Mouse (Mus musculus) MEL (cell line): Measurements from ENCODE around the gene Gm20388. TPM values are rescaled to one million over a fixed set of nuclear protein-coding genes. Genes with fewer than 3 reads are reported as not detected.

ENCODE experiments used
- DNase-seq: peaks from one replicate; pipeline ENCODE4 v3.0.0; 2011; ENCODE audit warnings: low read depth, low spot score
- H3K27ac ChIP-seq: 2 replicates; pipeline ENCODE4 v1.5.1; 2012; ENCODE audit warnings: low read depth, mild to moderate bottlenecking, control low read depth, low read length, moderate library complexity; ENCODE audit not compliant: control insufficient read depth
- H3K27me3 ChIP-seq, 2 experiments: fragments of 150-350 bp in 1 of 2; sonication (generic) in 1 of 2; 2 replicates each; pipeline ENCODE4 v1.6.1; 2012; ENCODE audit warnings: low read length in 2 of 2, mild to moderate bottlenecking in 2 of 2, improper control_type of control experiment in 1 of 2, moderate library complexity in 1 of 2; ENCODE audit not compliant: insufficient read depth in 2 of 2, control insufficient read depth in 1 of 2
- H3K36me3 ChIP-seq, 2 experiments: 2 replicates each; pipeline ENCODE4 v1.6.1; 2012 to 2014; ENCODE audit warnings: low read length in 2 of 2, improper control_type of control experiment in 1 of 2, inconsistent platforms in 1 of 2, mild to moderate bottlenecking in 1 of 2; ENCODE audit not compliant: insufficient read depth in 2 of 2, control insufficient read depth in 1 of 2
- H3K4me1 ChIP-seq, 2 experiments: fragments of 150-350 bp in 1 of 2; sonication (generic) in 1 of 2; 2 replicates each; pipeline ENCODE4 v1.6.1; 2012; ENCODE audit warnings: low read length in 2 of 2, improper control_type of control experiment in 1 of 2, mild to moderate bottlenecking in 1 of 2; ENCODE audit not compliant: insufficient read depth in 2 of 2, control insufficient read depth in 1 of 2
- H3K4me3 ChIP-seq, 2 experiments: fragments of 150-350 bp in 1 of 2; sonication (generic) in 1 of 2; 2 replicates each; pipeline ENCODE4 v1.5.1; 2012; ENCODE audit warnings: low read depth in 2 of 2, low read length in 2 of 2, mild to moderate bottlenecking in 2 of 2, moderate library complexity in 2 of 2, control low read depth in 1 of 2, improper control_type of control experiment in 1 of 2; ENCODE audit not compliant: control insufficient read depth in 1 of 2, insufficient read depth in 1 of 2
- H3K79me2 ChIP-seq: 2 replicates; pipeline ENCODE4 v1.6.1; 2012; ENCODE audit warnings: mild to moderate bottlenecking, low read length, moderate library complexity; ENCODE audit not compliant: control insufficient read depth, poor library complexity, insufficient read depth
- H3K9ac ChIP-seq: 2 replicates; pipeline ENCODE4 v1.6.1; 2012; ENCODE audit warnings: low read depth, mild to moderate bottlenecking, control low read depth, low read length, moderate library complexity; ENCODE audit not compliant: control insufficient read depth, poor library complexity, severe bottlenecking
- H3K9me3 ChIP-seq: fragments of 150-350 bp; sonication (generic); replicated peaks from 2 replicates; pipeline ENCODE4 v1.6.1; 2012; ENCODE audit warnings: mild to moderate bottlenecking, low read length, improper control_type of control experiment, moderate library complexity; ENCODE audit not compliant: insufficient read depth
- CHD2 ChIP-seq: IDR thresholded peaks from 2 replicates; pipeline ENCODE4 v1.6.1; 2011; ENCODE audit warnings: low read length, improper control_type of control experiment
- E2F4 ChIP-seq: IDR thresholded peaks from 2 replicates; pipeline ENCODE4 v1.6.1; 2011; ENCODE audit warnings: low read depth, low read length, improper control_type of control experiment, borderline replicate concordance
- ELF1 ChIP-seq: IDR thresholded peaks from 2 replicates; pipeline ENCODE4 v1.6.1; 2014; ENCODE audit warnings: low read depth, mild to moderate bottlenecking, inconsistent platforms, low read length, improper control_type of control experiment, moderate library complexity
- EP300 ChIP-seq, 2 experiments: IDR thresholded peaks; 2 replicates each; pipeline ENCODE4 v1.6.1; 2011; ENCODE audit warnings: improper control_type of control experiment in 2 of 2, low read length in 2 of 2, low read depth in 1 of 2, mild to moderate bottlenecking in 1 of 2
- ETS1 ChIP-seq: IDR thresholded peaks from 2 replicates; pipeline ENCODE4 v1.6.1; 2012; ENCODE audit warnings: low read depth, mild to moderate bottlenecking, inconsistent platforms, low read length, improper control_type of control experiment, moderate library complexity
- KAT2A ChIP-seq: conservative IDR thresholded peaks from 2 replicates; pipeline ENCODE4 v1.6.1; 2012; ENCODE audit warnings: low read depth, low read length, improper control_type of control experiment, inconsistent platforms
- MAFK ChIP-seq: IDR thresholded peaks from 2 replicates; pipeline ENCODE4 v1.6.1; 2011; ENCODE audit warnings: low read depth, mild to moderate bottlenecking, low read length, improper control_type of control experiment, borderline replicate concordance
- MYC ChIP-seq: IDR thresholded peaks from 2 replicates; pipeline ENCODE4 v1.6.1; 2011; ENCODE audit warnings: low read depth, mild to moderate bottlenecking, low read length, improper control_type of control experiment, moderate library complexity
- POLR2A ChIP-seq, 2 experiments: IDR thresholded peaks; 2 replicates each; pipeline ENCODE4 v1.6.1; 2011 to 2012; ENCODE audit warnings: low read length in 2 of 2, mild to moderate bottlenecking in 2 of 2, control low read depth in 1 of 2, improper control_type of control experiment in 1 of 2, low read depth in 1 of 2, moderate library complexity in 1 of 2; ENCODE audit not compliant: control insufficient read depth in 1 of 2, insufficient read depth in 1 of 2, poor library complexity in 1 of 2
- TAL1 ChIP-seq: IDR thresholded peaks from 2 replicates; pipeline ENCODE4 v1.6.1; 2012; ENCODE audit warnings: mild to moderate bottlenecking, inconsistent platforms, low read length, moderate library complexity, mixed read lengths
- USF1 ChIP-seq: IDR thresholded peaks from 2 replicates; pipeline ENCODE4 v1.6.1; 2014; ENCODE audit warnings: low read depth, mild to moderate bottlenecking, inconsistent platforms, low read length, improper control_type of control experiment, moderate library complexity
- ZC3H11A ChIP-seq: IDR thresholded peaks from 2 replicates; pipeline ENCODE4 v1.6.1; 2012; ENCODE audit warnings: low read depth, mild to moderate bottlenecking, inconsistent platforms, low read length, improper control_type of control experiment
- ZKSCAN1 ChIP-seq: IDR thresholded peaks from 2 replicates; pipeline ENCODE4 v1.6.1; 2012; ENCODE audit warnings: low read depth, mild to moderate bottlenecking, inconsistent platforms, low read length, improper control_type of control experiment, moderate library complexity
- ZMIZ1 ChIP-seq: IDR thresholded peaks from 2 replicates; pipeline ENCODE4 v1.6.1; 2012; ENCODE audit warnings: low read depth, mild to moderate bottlenecking, inconsistent platforms, low read length, improper control_type of control experiment, moderate library complexity
- polyA plus RNA-seq, 2 experiments: library from polyadenylated mRNA; stranded (reverse) in 1 of 2; unstranded in 1 of 2; fragments of >175 nt in 1 of 2; fragments of >200 nt in 1 of 2; gene quantifications; 2 replicates each; pipeline versions ENCODE4 v1.2.1 to v1.2.4; 2012; ENCODE audit warnings: low replicate concordance in 2 of 2, low read depth in 1 of 2; ENCODE audit not compliant: insufficient read length in 2 of 2, insufficient read depth in 1 of 2, missing spikeins in 1 of 2
- total RNA-seq: library from RNA; depleted of rRNA; stranded (reverse); fragments of 300-350 nt; gene quantifications from 2 replicates; pipeline ENCODE4 v1.2.3, GENCODE M21; 2012

The Gm20388 gene
- total and polyA plus RNA-seq, 3 experiments = 11.1 to 17.8 TPM; not detected in 1

DNA sequence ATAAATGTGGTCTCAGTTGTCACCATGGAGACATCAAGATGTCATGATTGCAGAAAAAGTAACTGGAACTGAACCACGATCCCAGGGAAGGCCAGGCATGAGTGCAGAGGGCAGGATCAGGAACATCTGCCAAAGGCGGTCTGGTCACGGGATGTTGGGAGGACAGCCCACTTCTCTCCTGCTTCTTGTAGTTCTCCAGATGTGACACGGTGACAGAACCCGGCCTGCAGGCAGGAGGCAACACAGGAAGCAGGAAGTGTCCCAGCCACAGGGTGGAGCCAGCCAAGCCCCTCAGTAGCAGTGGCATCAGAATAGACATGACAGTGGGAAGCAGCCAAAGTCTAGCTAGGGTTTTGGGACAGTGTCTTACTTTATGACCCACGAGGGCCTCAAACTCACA, 1724.9 kb downstream of the Gm20388 start:
- Histone ChIP-seq H3K4me1 (no peaks in the 10 kb centered on the region), H3K79me2 (no peaks in the 10 kb centered on the region), H3K27ac (no peak overlapping the region), H3K9ac (no peak overlapping the region), H3K9me3 (no peaks in the 10 kb centered on the region), H3K36me3 (no peaks in the 10 kb centered on the region)
- no peak for DNase-seq
- TF ChIP-seq TAL1 (no peak), POLR2A (IDR thresholded peaks at IDR 0.05; ENCODE audit: control insufficient read depth in 1 of 2, insufficient read depth in 1 of 2, low read depth in 1 of 2, low read length in 2 of 2, poor library complexity in 1 of 2) (no peak), ZKSCAN1 (no peak), ZC3H11A (no peak), ETS1 (no peak), EP300 (IDR thresholded peaks at IDR 0.05; ENCODE audit: low read depth in 1 of 2, low read length in 2 of 2) (no peak), E2F4 (no peak), KAT2A (no peak), ZMIZ1 (no peak)
- TF ChIP-seq, all 39 proteins: peak for 0
- no peaks in the 10 kb centered on the region for H3K27me3 ChIP-seq
- H3K4me3 ChIP-seq = no peak overlapping the region

DNA sequence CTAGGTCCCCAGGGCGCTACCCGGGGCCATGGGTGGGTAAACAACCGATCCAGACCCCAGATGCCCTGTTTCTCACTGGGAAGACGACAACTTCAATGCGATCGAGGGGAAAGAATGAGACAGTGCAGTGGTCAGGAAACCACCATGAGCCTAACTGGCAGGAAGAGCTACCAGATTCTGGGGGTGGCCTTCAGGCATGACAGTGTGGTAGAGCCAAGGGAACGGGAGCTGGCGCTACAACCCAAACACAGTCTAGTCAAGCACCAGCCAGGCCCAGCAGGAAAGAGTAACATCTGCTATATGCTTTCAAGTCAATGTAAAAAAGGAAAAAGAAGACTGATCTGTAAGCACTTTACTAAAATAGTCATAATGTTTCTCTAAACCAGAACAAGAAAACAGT, 1725.5 kb downstream of the Gm20388 start:
- Histone ChIP-seq H3K4me1 (no peaks in the 10 kb centered on the region), H3K36me3 (no peaks in the 10 kb centered on the region), H3K79me2 (no peaks in the 10 kb centered on the region), H3K4me3 (no peak overlapping the region), H3K27ac (no peak overlapping the region), H3K9ac (no peak overlapping the region), H3K9me3 (no peaks in the 10 kb centered on the region), H3K27me3 (no peaks in the 10 kb centered on the region)
- no peak for DNase-seq
- no peak for TF ChIP-seq USF1
- TF ChIP-seq MAFK = no peak
- TF ChIP-seq MYC = no peak
- TF ChIP-seq ELF1 = no peak
- TF ChIP-seq CHD2 = no peak

DNA sequence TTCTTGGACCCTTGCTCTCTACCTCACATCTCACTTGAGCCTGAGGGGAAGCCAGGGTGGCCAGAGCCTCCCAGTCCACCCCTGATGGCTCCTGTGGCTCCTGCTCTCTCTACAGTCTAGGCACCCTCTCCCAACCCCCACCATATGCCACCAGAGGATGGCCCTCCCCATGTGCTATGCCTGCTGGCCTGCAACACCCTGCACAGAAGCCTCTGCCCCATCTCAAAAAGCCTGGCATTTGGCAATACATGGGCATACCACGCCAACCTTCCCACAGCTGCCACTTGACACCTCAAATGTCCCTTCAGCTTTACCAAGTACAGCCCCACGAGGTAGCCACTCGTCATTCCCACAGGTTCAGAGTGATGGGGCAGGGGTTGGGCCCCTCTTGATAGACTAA, 1732.2 kb downstream of the Gm20388 start:
- Histone ChIP-seq H3K36me3 (no peaks in the 10 kb centered on the region), H3K4me1 (no peaks in the 10 kb centered on the region), H3K27ac (no peak overlapping the region), H3K4me3 (no peak overlapping the region), H3K9me3 (no peaks in the 10 kb centered on the region), H3K79me2 (no peaks in the 10 kb centered on the region), H3K27me3 (no peaks in the 10 kb centered on the region), H3K9ac (no peak overlapping the region)
- no peak for TF ChIP-seq EP300 (IDR thresholded peaks at IDR 0.05; ENCODE audit: low read depth in 1 of 2, low read length in 2 of 2)
- no peak for DNase-seq
